Mouse (Mus musculus): ENCODE results near the gene Stradb. TPM values are rescaled to one million over a fixed set of nuclear protein-coding genes. Genes with fewer than 3 reads are reported as not detected.
"Not testable (repeated sequence)": the region's sequence is repeated elsewhere in the genome, so short reads cannot be mapped to it uniquely, and the experiment has no call there.

Gene Stradb
- polyA plus RNA-seq, 1 experiment = 6.0 TPM

GRCm38 (mm10) chr1:58956229-58956628 is 17.1 kb upstream of the Stradb start:
- H3K79me3 ChIP-seq (ENCODE audit: low read depth) = peaks cover 78% of the 10 kb centered on the region
- no peaks in the 10 kb centered on the region for H3K27me3 ChIP-seq (ENCODE audit: control insufficient read depth, insufficient read depth, insufficient read length)
- H3K4me3 ChIP-seq (ENCODE audit: insufficient read depth, poor library complexity, severe bottlenecking) = no peak overlapping the region
- TF ChIP-seq MYOG (IDR thresholded peaks at IDR 0.05; ENCODE audit: control insufficient read depth, extremely low read depth, insufficient read length) (no peak), CTCF (IDR thresholded peaks at IDR 0.05; ENCODE audit: control insufficient read depth, insufficient read depth, insufficient read length) (no peak)
- H3K79me2 ChIP-seq (ENCODE audit: control insufficient read depth, insufficient read depth) = peaks cover 100% of the 10 kb centered on the region
- no peaks in the 10 kb centered on the region for H3K36me3 ChIP-seq (ENCODE audit: control insufficient read depth, insufficient read depth)
- no peak overlapping the region for H3ac ChIP-seq (ENCODE audit: control insufficient read depth, insufficient read length, low read depth)

- Histone ChIP-seq H3K36me3 (ENCODE audit: control insufficient read depth, insufficient read depth) (no peaks in the 10 kb centered on the region), H3ac (ENCODE audit: control insufficient read depth, insufficient read length, low read depth) (no peak overlapping the region), H3K79me2 (ENCODE audit: control insufficient read depth, insufficient read depth) (peaks cover 100% of the 10 kb centered on the region), H3K27me3 (ENCODE audit: control insufficient read depth, insufficient read depth, insufficient read length) (no peaks in the 10 kb centered on the region), H3K4me3 (ENCODE audit: insufficient read depth, poor library complexity, severe bottlenecking) (no peak overlapping the region), H3K79me3 (ENCODE audit: low read depth) (peaks cover 74% of the 10 kb centered on the region)
- no peak for TF ChIP-seq FOSL1 (IDR thresholded peaks at IDR 0.05; ENCODE audit: insufficient read depth, low read length, poor library complexity, severe bottlenecking)
- TF ChIP-seq USF1 (IDR thresholded peaks at IDR 0.05; ENCODE audit: low read depth) = no peak
- no peak for TF ChIP-seq MYOD1 (IDR thresholded peaks at IDR 0.05; ENCODE audit: control insufficient read depth, insufficient read length, low read depth)
- no peak for TF ChIP-seq CEBPB (IDR thresholded peaks at IDR 0.05; ENCODE audit: low read depth)
- no peak for TF ChIP-seq CTCF (IDR thresholded peaks at IDR 0.05; ENCODE audit: control insufficient read depth, insufficient read depth, insufficient read length)
- TF ChIP-seq MAX (IDR thresholded peaks at IDR 0.05) = no peak
- TF ChIP-seq MYOG (IDR thresholded peaks at IDR 0.05; ENCODE audit: control insufficient read depth, extremely low read depth, insufficient read length) = no peak
Measured at GRCm38 (mm10) chr1:58957931-58958330, 15.4 kb upstream of the Stradb start.

- not testable (repeated sequence) for H3K27me3 ChIP-seq (ENCODE audit: control insufficient read depth, insufficient read depth, insufficient read length); H3K36me3 ChIP-seq (ENCODE audit: control insufficient read depth, insufficient read depth); H3ac ChIP-seq (ENCODE audit: control insufficient read depth, insufficient read length, low read depth)
Measured at GRCm38 (mm10) chr1:58958789-58959526, 14.4 kb upstream of the Stradb start.

GRCm38 (mm10) chr1:58959682-58960081 is 13.6 kb upstream of the Stradb start:
- TF ChIP-seq CTCF (IDR thresholded peaks at IDR 0.05; ENCODE audit: control insufficient read depth, insufficient read depth, insufficient read length) (no peak), FOSL1 (IDR thresholded peaks at IDR 0.05; ENCODE audit: insufficient read depth, low read length, poor library complexity, severe bottlenecking) (no peak), CEBPB (IDR thresholded peaks at IDR 0.05; ENCODE audit: low read depth) (no peak), USF1 (IDR thresholded peaks at IDR 0.05; ENCODE audit: low read depth) (no peak), MYOD1 (IDR thresholded peaks at IDR 0.05; ENCODE audit: control insufficient read depth, insufficient read length, low read depth) (no peak), MAX (IDR thresholded peaks at IDR 0.05) (no peak), MYOG (IDR thresholded peaks at IDR 0.05; ENCODE audit: control insufficient read depth, extremely low read depth, insufficient read length) (no peak)
- H3ac ChIP-seq (ENCODE audit: control insufficient read depth, insufficient read length, low read depth) = no peak overlapping the region
- no peaks in the 10 kb centered on the region for H3K36me3 ChIP-seq (ENCODE audit: control insufficient read depth, insufficient read depth)
- no peaks in the 10 kb centered on the region for H3K27me3 ChIP-seq (ENCODE audit: control insufficient read depth, insufficient read depth, insufficient read length)
- peaks cover 100% of the 10 kb centered on the region for H3K79me2 ChIP-seq (ENCODE audit: control insufficient read depth, insufficient read depth)
- no peak overlapping the region for H3K4me3 ChIP-seq (ENCODE audit: insufficient read depth, poor library complexity, severe bottlenecking)
- peaks cover 74% of the 10 kb centered on the region for H3K79me3 ChIP-seq (ENCODE audit: low read depth)

More at GRCm38 (mm10) chr1:58958789-58959526, 14.4 kb upstream of the Stradb start:
- not testable (repeated sequence) for H3K4me3 ChIP-seq (ENCODE audit: insufficient read depth, poor library complexity, severe bottlenecking)
- Histone ChIP-seq H3K79me3 (ENCODE audit: low read depth) (peaks cover 75% of the 10 kb centered on the region), H3K79me2 (ENCODE audit: control insufficient read depth, insufficient read depth) (peaks cover 100% of the 10 kb centered on the region)

GRCm38 (mm10) chr1:58961152-58961893 is 12.0 kb upstream of the Stradb start:
- TF ChIP-seq FOSL1 (IDR thresholded peaks at IDR 0.05; ENCODE audit: insufficient read depth, low read length, poor library complexity, severe bottlenecking) = no peak
- TF ChIP-seq CTCF (IDR thresholded peaks at IDR 0.05; ENCODE audit: control insufficient read depth, insufficient read depth, insufficient read length) = no peak
- no peak for TF ChIP-seq MYOD1 (IDR thresholded peaks at IDR 0.05; ENCODE audit: control insufficient read depth, insufficient read length, low read depth)
- no peak for TF ChIP-seq USF1 (IDR thresholded peaks at IDR 0.05; ENCODE audit: low read depth)
- no peak for TF ChIP-seq MYOG (IDR thresholded peaks at IDR 0.05; ENCODE audit: control insufficient read depth, extremely low read depth, insufficient read length)
- TF ChIP-seq MAX (IDR thresholded peaks at IDR 0.05) = no peak
- no peak for TF ChIP-seq CEBPB (IDR thresholded peaks at IDR 0.05; ENCODE audit: low read depth)
- Histone ChIP-seq H3K36me3 (ENCODE audit: control insufficient read depth, insufficient read depth) (no peaks in the 10 kb centered on the region), H3K4me3 (ENCODE audit: insufficient read depth, poor library complexity, severe bottlenecking) (no peak overlapping the region), H3K79me3 (ENCODE audit: low read depth) (peaks cover 76% of the 10 kb centered on the region), H3K27me3 (ENCODE audit: control insufficient read depth, insufficient read depth, insufficient read length) (no peaks in the 10 kb centered on the region), H3K79me2 (ENCODE audit: control insufficient read depth, insufficient read depth) (peaks cover 100% of the 10 kb centered on the region), H3ac (ENCODE audit: control insufficient read depth, insufficient read length, low read depth) (no peak overlapping the region)

- Histone ChIP-seq H3K79me2 (ENCODE audit: control insufficient read depth, insufficient read depth) (peaks cover 100% of the 10 kb centered on the region), H3K27me3 (ENCODE audit: control insufficient read depth, insufficient read depth, insufficient read length) (no peaks in the 10 kb centered on the region), H3ac (ENCODE audit: control insufficient read depth, insufficient read length, low read depth) (no peak overlapping the region), H3K79me3 (ENCODE audit: low read depth) (peaks cover 78% of the 10 kb centered on the region), H3K4me3 (ENCODE audit: insufficient read depth, poor library complexity, severe bottlenecking) (no peak overlapping the region), H3K36me3 (ENCODE audit: control insufficient read depth, insufficient read depth) (no peaks in the 10 kb centered on the region)
- TF ChIP-seq MAX (IDR thresholded peaks at IDR 0.05) = no peak
- no peak for TF ChIP-seq MYOD1 (IDR thresholded peaks at IDR 0.05; ENCODE audit: control insufficient read depth, insufficient read length, low read depth)
- TF ChIP-seq MYOG (IDR thresholded peaks at IDR 0.05; ENCODE audit: control insufficient read depth, extremely low read depth, insufficient read length) = no peak
- no peak for TF ChIP-seq FOSL1 (IDR thresholded peaks at IDR 0.05; ENCODE audit: insufficient read depth, low read length, poor library complexity, severe bottlenecking)
- TF ChIP-seq CTCF (IDR thresholded peaks at IDR 0.05; ENCODE audit: control insufficient read depth, insufficient read depth, insufficient read length) = no peak
- no peak for TF ChIP-seq USF1 (IDR thresholded peaks at IDR 0.05; ENCODE audit: low read depth)
- no peak for TF ChIP-seq CEBPB (IDR thresholded peaks at IDR 0.05; ENCODE audit: low read depth)
Measured at GRCm38 (mm10) chr1:58962418-58962817, 10.9 kb upstream of the Stradb start.
